Mouse (Mus musculus) hindbrain, postnatal 0 days (tissue): ENCODE data around the gene Gm10272. TPM values are rescaled to one million over a fixed set of nuclear protein-coding genes. Genes with fewer than 3 reads are reported as not detected.

Experiments
- ATAC-seq: fragments of 200-750 bp; cut with Nextera tagmentation; 2 replicates; pipeline ENCODE4 v1.8.0; 2017; ENCODE audit warnings: mild to moderate bottlenecking, moderate TSS enrichment, moderate library complexity
- DNase-seq: peaks from one replicate; pipeline ENCODE4 v3.0.0-alpha.2; 2015; ENCODE audit warnings: low spot score
- H3K27ac ChIP-seq: fragments of 300-500 bp; sonication (generic); 2 replicates; pipeline ENCODE4 v1.5.1; 2014; ENCODE audit warnings: mild to moderate bottlenecking
- H3K27me3 ChIP-seq: fragments of 300-500 bp; sonication (generic); 2 replicates; pipeline ENCODE4 v1.6.1; 2014; ENCODE audit warnings: low read length, mixed read lengths; ENCODE audit not compliant: insufficient read depth
- H3K36me3 ChIP-seq: fragments of 300-500 bp; sonication (generic); 2 replicates; pipeline ENCODE4 v1.6.1; 2014; ENCODE audit warnings: low read length, mixed read lengths; ENCODE audit not compliant: insufficient read depth
- H3K4me1 ChIP-seq: fragments of 300-500 bp; sonication (generic); 2 replicates; pipeline ENCODE4 v1.6.1; 2014; ENCODE audit warnings: antibody characterized with exemption, low read length, mixed read lengths; ENCODE audit not compliant: insufficient read depth
- H3K4me2 ChIP-seq: fragments of 300-500 bp; sonication (generic); 2 replicates; pipeline ENCODE4 v1.6.1; 2014; ENCODE audit warnings: low read depth, mild to moderate bottlenecking, low read length, moderate library complexity, mixed read lengths
- H3K4me3 ChIP-seq: fragments of 300-500 bp; sonication (generic); 2 replicates; pipeline ENCODE4 v1.5.1; 2014; ENCODE audit warnings: low read length
- H3K9ac ChIP-seq: fragments of 300-500 bp; sonication (generic); replicated peaks from 2 replicates; pipeline ENCODE4 v1.6.1; 2014; ENCODE audit warnings: mild to moderate bottlenecking, low read length, moderate library complexity, mixed read lengths
- H3K9me3 ChIP-seq: fragments of 300-500 bp; sonication (generic); 2 replicates; pipeline ENCODE4 v1.6.1; 2016; ENCODE audit warnings: low read length, mixed read lengths
- CTCF ChIP-seq: IDR thresholded peaks from 2 replicates; pipeline ENCODE4 v1.5.1; 2016; ENCODE audit warnings: antibody characterized with exemption, control low read depth, low read depth
- polyA plus RNA-seq: library from polyadenylated mRNA; unstranded; fragments of >200 nt; fragmentation: Nextera tagmentation; extraction: Ambion mirVana; gene quantifications from 2 replicates; pipeline ENCODE4 v1.2.1, GENCODE M21; 2015
- total RNA-seq: library from RNA; depleted of rRNA; stranded (reverse); fragments of >200 nt; gene quantifications from 2 replicates; pipeline ENCODE4 v1.2.3, GENCODE M21; 2014; rRNA removed

The Gm10272 gene
- total and polyA plus RNA-seq, 2 experiments from 2014 or later: not detected

GRCm38 (mm10) chr10:77753448-77753847 lies 47.0 kb downstream of the Gm10272 start:
- H3K9me3 ChIP-seq: no peaks in the 10 kb centered on the region
- H3K4me2 ChIP-seq: no peak overlapping the region
- ATAC-seq (no peak), DNase-seq (no peak)
- H3K27me3 ChIP-seq: no peaks in the 10 kb centered on the region
- no peaks in the 10 kb centered on the region for H3K36me3 ChIP-seq
- TF ChIP-seq CTCF: no peak
- no peak overlapping the region for H3K4me3 ChIP-seq
- H3K9ac ChIP-seq: no peak overlapping the region
- no peaks in the 10 kb centered on the region for H3K4me1 ChIP-seq
- H3K27ac ChIP-seq: no peak overlapping the region

Other genes starting within 250 kb of the Gm10272 start
- gene Fam207a, start 190.8 kb upstream of the Gm10272 start, total RNA-seq: 43.5 and 56.2 TPM in 2 replicates
- 31.8 and 35.9 TPM in 2 replicates for gene Fam207a, start 190.8 kb upstream of the Gm10272 start, polyA plus RNA-seq
- gene Itgb2, start 176.4 kb upstream of the Gm10272 start, total RNA-seq: 0.68 and 1.9 TPM in 2 replicates
- gene Itgb2, start 176.4 kb upstream of the Gm10272 start, polyA plus RNA-seq: 0.87 and 1.0 TPM in 2 replicates
- gene Pttg1ip, start 124.9 kb upstream of the Gm10272 start, total RNA-seq: 85.9 and 94.0 TPM in 2 replicates
- 87.3 and 87.5 TPM in 2 replicates for gene Pttg1ip, start 124.9 kb upstream of the Gm10272 start, polyA plus RNA-seq
- 217 and 218 TPM in 2 replicates for gene Sumo3, start 100.5 kb upstream of the Gm10272 start, total RNA-seq
- 330 and 348 TPM in 2 replicates for gene Sumo3, start 100.5 kb upstream of the Gm10272 start, polyA plus RNA-seq
- gene Gm49325, start 100.4 kb upstream of the Gm10272 start, total RNA-seq: 4.0 TPM in 1 of 2 replicates, not detected in the other
- 11.1 and 12.8 TPM in 2 replicates for gene Gm49325, start 100.4 kb upstream of the Gm10272 start, polyA plus RNA-seq
- 45.1 and 48.3 TPM in 2 replicates for gene Ube2g2, start 84.4 kb upstream of the Gm10272 start, total RNA-seq
- gene Ube2g2, start 84.4 kb upstream of the Gm10272 start, polyA plus RNA-seq: 65.8 and 73.8 TPM in 2 replicates
- gene Tspear, start 20.1 kb upstream of the Gm10272 start, total RNA-seq: 0.42 and 4.4 TPM in 2 replicates
- gene Tspear, start 20.1 kb upstream of the Gm10272 start, polyA plus RNA-seq: 0.93 and 1.3 TPM in 2 replicates
- gene Gm19402, start 15.9 kb upstream of the Gm10272 start, total RNA-seq: not detected in 2 replicates
- gene Gm19402, start 15.9 kb upstream of the Gm10272 start, polyA plus RNA-seq: not detected in 2 replicates
- not detected in 2 replicates for gene Gm9508, start 9.4 kb upstream of the Gm10272 start, total RNA-seq
- gene Gm9508, start 9.4 kb upstream of the Gm10272 start, polyA plus RNA-seq: not detected in 2 replicates
- gene Gm10024, start 4.8 kb downstream of the Gm10272 start, total RNA-seq: not detected in 2 replicates
- not detected in 2 replicates for gene Gm10024, start 4.8 kb downstream of the Gm10272 start, polyA plus RNA-seq
- gene Gm10142, start 9.2 kb downstream of the Gm10272 start, total RNA-seq: not detected in 2 replicates
- not detected in 2 replicates for gene Gm10142, start 9.2 kb downstream of the Gm10272 start, polyA plus RNA-seq
- gene Krtap12-1, start 14.0 kb downstream of the Gm10272 start, total RNA-seq: not detected in 2 replicates
- gene Krtap12-1, start 14.0 kb downstream of the Gm10272 start, polyA plus RNA-seq: not detected in 2 replicates
- gene Gm10100, start 19.9 kb downstream of the Gm10272 start, total RNA-seq: not detected in 2 replicates
- not detected in 2 replicates for gene Gm10100, start 19.9 kb downstream of the Gm10272 start, polyA plus RNA-seq
- gene Gm18596, start 36.0 kb downstream of the Gm10272 start, total RNA-seq: not detected in 2 replicates
- not detected in 2 replicates for gene Gm18596, start 36.0 kb downstream of the Gm10272 start, polyA plus RNA-seq
- gene Gm9736, start 44.7 kb downstream of the Gm10272 start, total RNA-seq: not detected in 2 replicates
- gene Gm9736, start 44.7 kb downstream of the Gm10272 start, polyA plus RNA-seq: not detected in 2 replicates
- gene Gm3233, start 53.1 kb downstream of the Gm10272 start, total RNA-seq: not detected in 2 replicates
- not detected in 2 replicates for gene Gm3233, start 53.1 kb downstream of the Gm10272 start, polyA plus RNA-seq
- not detected in 2 replicates for gene Gm3238, start 64.7 kb downstream of the Gm10272 start, total RNA-seq
- not detected in 2 replicates for gene Gm3238, start 64.7 kb downstream of the Gm10272 start, polyA plus RNA-seq
- not detected in 2 replicates for gene Gm7138, start 70.3 kb downstream of the Gm10272 start, total RNA-seq
- gene Gm7138, start 70.3 kb downstream of the Gm10272 start, polyA plus RNA-seq: not detected in 2 replicates
- not detected in 2 replicates for gene Gm3250, start 75.9 kb downstream of the Gm10272 start, total RNA-seq
- not detected in 2 replicates for gene Gm3250, start 75.9 kb downstream of the Gm10272 start, polyA plus RNA-seq
- not detected in 2 replicates for gene Gm7137, start 81.6 kb downstream of the Gm10272 start, total RNA-seq
- gene Gm7137, start 81.6 kb downstream of the Gm10272 start, polyA plus RNA-seq: not detected in 2 replicates
- gene Gm9639, start 88.5 kb downstream of the Gm10272 start, total RNA-seq: not detected in 2 replicates
- gene Gm9639, start 88.5 kb downstream of the Gm10272 start, polyA plus RNA-seq: not detected in 2 replicates
- not detected in 2 replicates for gene Gm19668, start 92.5 kb downstream of the Gm10272 start, total RNA-seq
- not detected in 2 replicates for gene Gm19668, start 92.5 kb downstream of the Gm10272 start, polyA plus RNA-seq
- not detected in 2 replicates for gene Gm9507, start 105.2 kb downstream of the Gm10272 start, total RNA-seq
- gene Gm9507, start 105.2 kb downstream of the Gm10272 start, polyA plus RNA-seq: not detected in 2 replicates
- gene Gm2696, start 108.1 kb downstream of the Gm10272 start, total RNA-seq: not detected in 2 replicates
- not detected in 2 replicates for gene Gm2696, start 108.1 kb downstream of the Gm10272 start, polyA plus RNA-seq
- not detected in 2 replicates for gene Krtap10-4, start 120.5 kb downstream of the Gm10272 start, total RNA-seq
- gene Krtap10-4, start 120.5 kb downstream of the Gm10272 start, polyA plus RNA-seq: not detected in 2 replicates
- not detected in 2 replicates for gene Krtap10-10, start 129.3 kb downstream of the Gm10272 start, total RNA-seq
- gene Krtap10-10, start 129.3 kb downstream of the Gm10272 start, polyA plus RNA-seq: not detected in 2 replicates
- gene Gm36176, start 140.2 kb downstream of the Gm10272 start, total RNA-seq: not detected in 2 replicates
- not detected in 2 replicates for gene Gm36176, start 140.2 kb downstream of the Gm10272 start, polyA plus RNA-seq
- gene Gm10318, start 146.2 kb downstream of the Gm10272 start, total RNA-seq: not detected in 2 replicates
- gene Gm10318, start 146.2 kb downstream of the Gm10272 start, polyA plus RNA-seq: not detected in 2 replicates
- not detected in 2 replicates for gene Gm3285, start 155.3 kb downstream of the Gm10272 start, total RNA-seq
- not detected in 2 replicates for gene Gm3285, start 155.3 kb downstream of the Gm10272 start, polyA plus RNA-seq
- gene Lrrc3, start 195.9 kb downstream of the Gm10272 start, total RNA-seq: 27.8 and 31.4 TPM in 2 replicates
- gene Lrrc3, start 195.9 kb downstream of the Gm10272 start, polyA plus RNA-seq: 22.1 and 24.3 TPM in 2 replicates